Mouse (Mus musculus) left cerebral cortex, adult 18-20 months (tissue): ENCODE measurements at regions not wholly inside any gene's neighbourhood (a gene's known extent, or its start where the extent isn't known, plus 50 kb on each side); places are given as distances from the start of the nearest gene placed in this dataset.

Experiments used
- DNase-seq, 2 experiments: peaks; one replicate each; pipeline ENCODE4 v3.0.0; 2021 to 2022; ENCODE audit warnings: low spot score in 2 of 2, mixed read lengths in 1 of 2

GRCm38 (mm10) chr7:71873817-71874216 is 432.6 kb downstream of the Mctp2 start:
- DNase-seq: no peak

GRCm38 (mm10) chr7:71872912-71873311 is 433.5 kb downstream of the Mctp2 start:
- DNase-seq: no peak

GRCm38 (mm10) chr7:71867090-71867489 is 439.3 kb downstream of the Mctp2 start:
- DNase-seq: peak; percentile 50 to 58

- no peak for DNase-seq
These were observed 440.8 kb downstream of the Mctp2 start for GRCm38 (mm10) chr7:71865371-71866166.

GRCm38 (mm10) chr7:71852864-71853263 is 453.5 kb downstream of the Mctp2 start:
- no peak for DNase-seq

- DNase-seq: no peak
These were observed 457.2 kb downstream of the Mctp2 start for GRCm38 (mm10) chr7:71849174-71849573.

- DNase-seq: no peak
These were observed 468.6 kb downstream of the Mctp2 start for GRCm38 (mm10) chr7:71837845-71838244.

- no peak for DNase-seq
These were observed 474.4 kb downstream of the Mctp2 start for GRCm38 (mm10) chr7:71831790-71832525.

- no peak for DNase-seq
These were observed 476.8 kb downstream of the Mctp2 start for GRCm38 (mm10) chr7:71829567-71829966.

- DNase-seq: peak in 1 of 2 experiments; percentile 3
These were observed 464.9 kb upstream of the Gm10295 start for GRCm38 (mm10) chr7:71816138-71816537.

- DNase-seq: no peak
These were observed 442.9 kb upstream of the Gm10295 start for GRCm38 (mm10) chr7:71794201-71794600.

GRCm38 (mm10) chr7:71788401-71788800 is 437.1 kb upstream of the Gm10295 start:
- DNase-seq: no peak

GRCm38 (mm10) chr7:71782496-71782895 is 431.2 kb upstream of the Gm10295 start:
- DNase-seq: no peak

GRCm38 (mm10) chr7:71749886-71750285 is 398.6 kb upstream of the Gm10295 start:
- DNase-seq: no peak

GRCm38 (mm10) chr7:71746118-71746897 is 395.0 kb upstream of the Gm10295 start:
- no peak for DNase-seq

- no peak for DNase-seq
These were observed 377.2 kb upstream of the Gm10295 start for GRCm38 (mm10) chr7:71728509-71728908.

- no peak for DNase-seq
These were observed 356.9 kb upstream of the Gm10295 start for GRCm38 (mm10) chr7:71708209-71708608.

GRCm38 (mm10) chr7:71706201-71706600 is 354.9 kb upstream of the Gm10295 start:
- no peak for DNase-seq

- peak in 1 of 2 experiments; percentile 13 for DNase-seq
These were observed 354.3 kb upstream of the Gm10295 start for GRCm38 (mm10) chr7:71705426-71706050.

GRCm38 (mm10) chr7:71704661-71705240 is 353.5 kb upstream of the Gm10295 start:
- no peak for DNase-seq
